Mouse (Mus musculus) thymus, adult 2 months (tissue): ENCODE data around the gene Prtn3. TPM values are rescaled to one million over a fixed set of nuclear protein-coding genes. Genes with fewer than 3 reads are reported as not detected.

Source experiments
- DNase-seq: peaks from one replicate; pipeline ENCODE4 v3.0.0; 2021
- H3K27ac ChIP-seq: fragments of 200-500 bp; 2 replicates; pipeline ENCODE4 v1.5.1; 2012; ENCODE audit warnings: low read length, control low read depth; ENCODE audit not compliant: control insufficient read depth, insufficient read depth
- H3K27me3 ChIP-seq: fragments of 200-500 bp; 2 replicates; pipeline ENCODE4 v1.6.1; 2012; ENCODE audit warnings: mild to moderate bottlenecking, low read length, moderate library complexity, mixed read lengths; ENCODE audit not compliant: control insufficient read depth, insufficient read depth
- H3K36me3 ChIP-seq: fragments of 200-500 bp; 2 replicates; pipeline ENCODE4 v1.6.1; 2012; ENCODE audit warnings: mild to moderate bottlenecking, low read length, moderate library complexity; ENCODE audit not compliant: control insufficient read depth, insufficient read depth
- H3K4me1 ChIP-seq: fragments of 200-500 bp; replicated peaks from 2 replicates; pipeline ENCODE4 v1.6.1; 2012; ENCODE audit warnings: low read length; ENCODE audit not compliant: control insufficient read depth, insufficient read depth
- H3K4me3 ChIP-seq: fragments of 200-500 bp; 2 replicates; pipeline ENCODE4 v1.5.1; 2012; ENCODE audit warnings: mild to moderate bottlenecking, low read length, control low read depth, moderate library complexity; ENCODE audit not compliant: control insufficient read depth, insufficient read depth
- CTCF ChIP-seq: fragments of 200-500 bp; IDR thresholded peaks from 2 replicates; pipeline ENCODE4 v1.5.1; 2012; ENCODE audit warnings: mild to moderate bottlenecking, control low read depth, low read length, moderate library complexity, borderline replicate concordance; ENCODE audit not compliant: control insufficient read depth, poor library complexity, insufficient read depth; ENCODE audit errors: extremely low read depth
- POLR2A ChIP-seq: fragments of 200-500 bp; IDR thresholded peaks from 2 replicates; pipeline ENCODE4 v1.6.1; 2012; ENCODE audit warnings: mild to moderate bottlenecking, low read length, control low read depth, moderate library complexity; ENCODE audit not compliant: control insufficient read depth, poor library complexity, insufficient read depth; ENCODE audit errors: extremely low read depth
- WGBS: fragments of 180-500 bp; shearing (Covaris S2); methylation state at CpG from one replicate; pipeline ENCODE4 v1.1.7; 2018; 5-methylcytosine and 5-hydroxymethylcytosine counted together
- polyA plus RNA-seq: library from polyadenylated mRNA; depleted of rRNA; stranded (reverse); fragments of >200 nt; gene quantifications from 2 replicates; pipeline ENCODE4 v1.2.3, GENCODE M21; 2012

The Prtn3 gene
- polyA plus RNA-seq, 1 experiment: 5.3 TPM

DNA sequence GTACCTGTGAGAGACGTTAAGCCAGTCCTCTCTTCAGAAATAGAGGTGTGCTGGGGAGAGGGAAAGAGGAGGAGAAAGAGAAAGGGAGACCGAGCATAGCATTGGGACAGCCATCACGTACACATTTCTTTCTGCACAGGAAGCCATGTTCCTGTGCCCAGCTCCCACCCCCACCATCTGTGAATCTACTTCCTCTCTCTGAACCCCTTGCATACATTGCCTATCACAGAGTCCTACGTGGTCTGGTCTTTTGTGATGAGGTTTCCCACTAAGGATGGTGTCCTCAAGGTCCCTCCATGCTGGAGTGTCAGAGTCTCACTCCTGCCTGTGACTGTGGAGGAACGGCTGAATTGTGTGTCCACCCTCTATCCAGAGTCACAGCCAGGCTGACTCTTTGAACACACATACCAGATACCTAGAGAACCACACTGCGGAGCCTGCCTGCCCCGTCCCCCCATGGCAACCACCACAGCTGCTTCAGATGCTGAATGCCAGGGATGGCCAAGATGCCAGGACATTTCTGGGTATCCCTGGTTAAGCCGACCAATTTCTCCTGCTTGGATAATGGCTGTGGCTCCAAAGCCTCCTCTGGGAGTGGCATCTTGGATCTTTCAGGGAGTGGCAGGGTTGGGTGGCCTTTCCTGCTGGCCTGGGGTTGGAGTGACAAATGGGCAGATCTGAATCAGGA is 24.2 kb upstream of the Prtn3 start:
- DNase-seq: peak; percentile 48
- peaks cover 41% of the 10 kb centered on the region for H3K4me1 ChIP-seq
- TF ChIP-seq CTCF (no peak), POLR2A (no peak)
- H3K27ac ChIP-seq: peak overlapping the region; percentile 61
- no peak overlapping the region for H3K4me3 ChIP-seq
- no peaks in the 10 kb centered on the region for H3K27me3 ChIP-seq
- WGBS: 31% methylated on average over 8 of the region's 8 CpGs
- H3K36me3 ChIP-seq: no peaks in the 10 kb centered on the region

DNA sequence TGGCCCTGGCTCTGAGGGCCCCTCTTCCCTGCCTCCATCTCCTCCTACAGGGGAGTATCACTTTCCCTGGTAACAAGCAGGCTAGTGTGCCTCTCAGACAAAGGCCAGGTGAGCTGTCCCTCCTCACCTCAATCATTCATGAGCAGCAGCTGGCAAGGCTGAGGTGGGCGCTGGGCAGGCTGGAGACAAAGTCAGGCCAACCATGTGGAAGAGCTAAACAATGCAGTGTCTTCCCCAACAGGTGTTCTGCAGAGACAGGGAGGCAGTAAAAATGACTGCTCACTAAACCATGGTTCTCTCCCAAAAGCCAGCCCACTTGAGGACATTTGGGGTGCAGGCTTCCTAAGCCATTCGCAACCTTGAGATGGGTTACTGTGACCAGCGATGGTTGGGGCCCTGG is 22.6 kb upstream of the Prtn3 start:
- H3K27ac ChIP-seq: peak overlapping the region; percentile 94

DNA sequence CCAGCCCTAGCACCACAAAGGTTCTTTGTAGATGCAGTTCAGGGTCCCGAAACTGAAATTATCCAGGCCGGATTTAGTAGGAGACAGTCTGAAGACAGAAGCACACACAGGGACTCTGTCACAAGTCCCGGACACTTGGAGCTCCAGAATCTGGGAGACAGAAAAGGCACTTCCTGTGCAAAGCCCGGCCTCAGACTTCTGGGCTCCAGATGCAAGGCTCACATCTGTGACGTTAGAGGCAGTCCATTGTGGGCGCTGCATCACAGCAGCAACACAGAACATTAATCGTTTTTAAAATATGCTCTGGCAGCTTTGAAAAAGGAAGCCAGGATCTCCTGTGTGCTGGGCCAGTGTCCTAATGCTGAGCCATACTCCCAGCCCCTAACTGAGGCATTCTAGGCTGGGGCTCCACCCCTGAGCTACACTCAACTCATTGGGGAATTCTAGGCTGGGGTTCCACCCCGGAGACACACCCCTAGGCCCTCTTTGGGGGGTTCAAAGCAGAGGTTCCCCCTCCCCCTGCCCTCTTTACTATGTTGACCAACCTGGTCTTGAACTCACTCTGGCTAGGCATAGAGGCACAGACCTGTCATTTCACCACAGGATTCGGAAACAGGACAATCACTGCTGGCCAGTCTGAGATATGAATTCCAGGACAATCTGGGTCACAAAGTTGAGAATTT is 22.0 kb upstream of the Prtn3 start:
- peaks cover 9% of the 10 kb centered on the region for H3K36me3 ChIP-seq
- WGBS: 37% methylated on average over 9 of the region's 9 CpGs
- no peaks in the 10 kb centered on the region for H3K27me3 ChIP-seq
- peak; percentile 41 for DNase-seq
- peak overlapping the region; percentile 94 for H3K27ac ChIP-seq
- H3K4me1 ChIP-seq: peaks cover 58% of the 10 kb centered on the region
- TF ChIP-seq CTCF: no peak
- TF ChIP-seq POLR2A: no peak
- no peak overlapping the region for H3K4me3 ChIP-seq

More for the DNA sequence above, 22.6 kb upstream of the Prtn3 start:
- Histone ChIP-seq H3K27me3 (no peaks in the 10 kb centered on the region), H3K36me3 (peaks cover 3% of the 10 kb centered on the region), H3K4me3 (no peak overlapping the region), H3K4me1 (peaks cover 52% of the 10 kb centered on the region)
- no peak for DNase-seq
- 69% methylated on average over 3 of the region's 3 CpGs for WGBS
- TF ChIP-seq POLR2A (no peak), CTCF (no peak)

DNA sequence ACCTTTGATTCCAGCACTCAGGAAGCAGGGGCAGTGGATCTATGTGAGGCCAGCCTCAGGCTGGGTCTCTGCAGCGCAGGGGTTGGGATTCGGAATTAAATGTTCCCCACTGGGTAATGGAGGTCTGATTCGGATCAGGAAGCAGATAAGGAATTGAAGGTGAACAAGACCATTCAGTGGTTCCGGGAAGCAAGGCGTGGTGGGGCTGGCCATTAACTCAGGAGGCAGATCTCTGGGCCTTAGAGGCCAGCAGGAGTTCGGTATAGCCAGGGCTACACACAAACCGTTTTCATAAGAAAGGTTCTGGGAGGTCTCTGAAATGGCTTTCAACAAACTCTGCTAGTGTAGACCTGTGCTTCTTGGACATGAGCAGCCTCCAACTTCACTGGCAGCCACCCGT is 21.4 kb upstream of the Prtn3 start:
- DNase-seq: peak; percentile 20
- Histone ChIP-seq H3K4me3 (peak overlapping the region; percentile 57), H3K27me3 (no peaks in the 10 kb centered on the region), H3K27ac (peak overlapping the region; percentile 94), H3K4me1 (peaks cover 63% of the 10 kb centered on the region), H3K36me3 (peaks cover 10% of the 10 kb centered on the region)
- WGBS: 49% methylated on average over 8 of the region's 8 CpGs
- TF ChIP-seq CTCF: no peak
- TF ChIP-seq POLR2A: no peak

DNA sequence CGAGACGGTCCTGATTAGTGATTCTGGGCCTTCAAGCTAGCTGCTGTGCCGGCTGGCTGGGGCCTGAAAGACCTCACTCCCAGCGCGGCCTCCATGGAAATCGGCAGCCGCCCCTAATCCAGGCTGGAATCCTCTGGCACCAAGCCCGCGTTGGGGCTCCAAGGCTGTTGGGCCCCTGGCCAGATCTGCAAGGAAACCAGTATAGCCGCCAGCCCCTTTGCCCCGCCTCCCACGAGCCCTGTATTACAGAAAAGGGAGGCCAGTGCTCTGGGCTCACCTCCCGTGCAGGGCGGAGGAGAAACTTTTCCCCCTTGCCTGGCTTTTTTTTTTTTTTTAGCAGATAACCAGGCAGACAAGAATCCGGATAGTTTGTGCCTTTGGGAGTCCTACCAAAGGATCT is 20.9 kb upstream of the Prtn3 start:
- peak overlapping the region; percentile 94 for H3K27ac ChIP-seq
- 2% methylated on average over 15 of the region's 15 CpGs for WGBS
- peak overlapping the region; percentile 57 for H3K4me3 ChIP-seq
- no peaks in the 10 kb centered on the region for H3K27me3 ChIP-seq
- H3K36me3 ChIP-seq: peaks cover 10% of the 10 kb centered on the region
- TF ChIP-seq CTCF (no peak), POLR2A (no peak)
- H3K4me1 ChIP-seq: peaks cover 68% of the 10 kb centered on the region
- DNase-seq: peak; percentile 64

DNA sequence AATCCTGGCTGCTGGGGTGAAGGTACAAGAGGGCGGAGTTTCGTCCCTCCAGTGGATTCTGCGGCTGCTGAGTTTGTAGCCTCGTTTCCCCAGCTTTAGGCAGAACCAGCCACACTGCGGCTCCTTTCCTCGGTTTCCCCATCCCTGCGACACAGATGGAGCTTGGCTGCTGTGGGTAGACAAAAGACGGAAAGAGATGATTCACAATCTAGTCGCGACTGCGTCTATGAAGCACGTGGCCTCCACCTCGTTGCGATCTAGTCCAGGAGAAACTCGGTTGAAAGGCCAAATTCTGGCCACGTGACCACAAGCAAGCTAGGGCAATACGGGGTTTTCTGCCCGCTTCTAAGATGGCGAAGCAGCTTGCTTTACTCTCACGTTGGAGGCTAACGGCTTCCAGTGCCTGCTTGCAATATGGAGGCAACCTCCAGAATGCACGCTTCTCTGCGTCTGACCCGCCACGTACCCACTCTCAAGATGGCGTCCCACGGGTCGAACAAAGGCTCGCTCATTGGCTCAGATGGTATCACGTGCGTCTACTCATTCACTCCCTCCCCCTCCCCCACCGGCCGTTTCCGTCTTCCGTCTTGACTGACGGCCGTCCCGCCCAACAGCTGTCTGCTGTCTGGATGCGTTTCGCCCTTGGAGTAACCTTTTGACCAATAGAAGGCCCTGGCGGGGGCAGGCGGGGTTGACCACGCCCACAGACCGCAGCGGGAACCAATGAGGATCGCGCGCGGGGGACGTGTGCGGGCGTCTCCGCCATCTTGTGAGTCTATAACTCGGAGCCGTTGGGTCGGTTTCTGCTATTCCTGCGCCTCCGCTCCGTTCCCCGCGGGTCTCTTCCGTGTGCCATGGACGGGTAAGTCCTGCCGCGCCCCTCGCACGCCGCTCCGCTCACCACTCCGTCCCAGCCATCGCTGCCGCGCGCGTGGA is 20.1 kb upstream of the Prtn3 start, which contains the start of gene Ptbp1:
Gene Ptbp1, plus strand, starts transcription at position 568 of the 936 bp plus-strand sequence.
- Histone ChIP-seq H3K36me3 (peaks cover 17% of the 10 kb centered on the region), H3K27ac (peak within 1 kb of the TSS; percentile 95), H3K4me3 (peak within 1 kb of the TSS; percentile 90), H3K4me1 (peaks cover 72% of the 10 kb centered on the region), H3K27me3 (no peaks in the 10 kb centered on the region)
- DNase-seq: peak; percentile 99
- under 1% methylated on average over 75 of the region's 75 CpGs for WGBS
- TF ChIP-seq POLR2A (peak; percentile 76), CTCF (peak; percentile 63; the same call in 1 of the 2 replicates)
